Mouse (Mus musculus): Measurements from ENCODE around the gene Clcn7.

DNA sequence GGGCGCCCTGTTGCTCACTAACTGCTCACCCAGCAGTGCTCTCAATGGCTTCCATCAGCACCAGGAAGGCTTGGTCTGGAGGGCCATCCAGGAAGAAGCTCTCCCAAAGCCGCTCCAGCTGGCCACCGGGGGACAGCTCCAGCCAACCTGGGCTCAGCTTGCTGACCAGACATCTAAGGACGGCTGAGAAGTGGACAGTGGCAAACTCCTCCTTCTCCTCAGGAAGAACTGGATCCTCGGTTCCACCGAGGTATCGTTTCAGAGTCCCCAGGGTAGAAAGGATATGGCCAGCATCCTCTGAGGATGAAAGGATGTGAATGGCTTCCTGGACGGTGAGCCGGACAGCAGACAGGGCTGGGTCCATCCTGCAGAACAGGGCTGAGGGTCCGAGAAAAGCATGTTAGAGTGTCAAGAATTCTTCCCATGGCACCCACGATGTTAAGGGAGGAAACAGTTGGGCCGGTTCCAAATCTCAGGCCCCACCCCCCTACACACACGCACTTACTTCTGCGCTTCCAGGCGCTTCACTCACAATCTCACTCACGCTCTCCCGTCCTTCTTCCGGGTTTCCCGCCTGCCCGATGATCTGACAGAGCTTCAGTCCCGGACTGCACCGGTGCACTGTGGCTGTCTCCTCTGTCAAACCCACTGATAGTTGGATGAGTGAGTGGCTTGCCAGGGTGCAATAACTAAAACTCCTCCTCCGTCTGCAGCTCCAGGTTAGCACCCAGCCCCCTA, 18.1 kb upstream of the Clcn7 start:
- TF ChIP-seq CTCF (IDR thresholded peaks at IDR 0.05; ENCODE audit: insufficient read depth, low read depth, low read length) = no peak
- no peak for TF ChIP-seq POLR2A (IDR thresholded peaks at IDR 0.05; ENCODE audit: insufficient read depth, low read depth, low read length)

Measured in olfactory bulb, adult 2 months (tissue).